Mouse (Mus musculus): Measurements from ENCODE around the gene Slc39a11.

Gene Slc39a11

GRCm38 (mm10) chr11:113504459-113505062 is 145.3 kb downstream of the Slc39a11 start:
- no peak for DNase-seq

DNA sequence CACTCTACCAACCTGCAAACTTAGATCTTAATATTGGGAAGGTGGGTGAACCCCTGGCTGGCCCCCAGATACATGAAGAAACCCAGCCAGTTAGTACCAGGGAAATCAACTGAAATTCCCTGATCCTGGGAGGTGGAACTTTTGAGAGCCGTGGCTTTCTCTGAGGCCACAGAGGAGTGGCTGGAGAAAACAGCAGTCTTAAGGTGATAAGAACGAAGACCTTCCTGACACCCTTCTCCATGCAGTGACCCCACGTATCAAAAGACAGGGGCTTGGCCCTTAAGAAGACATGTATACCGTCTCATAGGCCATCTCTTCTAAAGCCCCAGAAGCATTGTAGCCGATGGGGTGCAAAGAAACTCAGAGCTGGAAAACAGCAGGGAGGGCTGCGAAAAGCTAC is 146.9 kb downstream of the Slc39a11 start:
- DNase-seq: no peak

DNA sequence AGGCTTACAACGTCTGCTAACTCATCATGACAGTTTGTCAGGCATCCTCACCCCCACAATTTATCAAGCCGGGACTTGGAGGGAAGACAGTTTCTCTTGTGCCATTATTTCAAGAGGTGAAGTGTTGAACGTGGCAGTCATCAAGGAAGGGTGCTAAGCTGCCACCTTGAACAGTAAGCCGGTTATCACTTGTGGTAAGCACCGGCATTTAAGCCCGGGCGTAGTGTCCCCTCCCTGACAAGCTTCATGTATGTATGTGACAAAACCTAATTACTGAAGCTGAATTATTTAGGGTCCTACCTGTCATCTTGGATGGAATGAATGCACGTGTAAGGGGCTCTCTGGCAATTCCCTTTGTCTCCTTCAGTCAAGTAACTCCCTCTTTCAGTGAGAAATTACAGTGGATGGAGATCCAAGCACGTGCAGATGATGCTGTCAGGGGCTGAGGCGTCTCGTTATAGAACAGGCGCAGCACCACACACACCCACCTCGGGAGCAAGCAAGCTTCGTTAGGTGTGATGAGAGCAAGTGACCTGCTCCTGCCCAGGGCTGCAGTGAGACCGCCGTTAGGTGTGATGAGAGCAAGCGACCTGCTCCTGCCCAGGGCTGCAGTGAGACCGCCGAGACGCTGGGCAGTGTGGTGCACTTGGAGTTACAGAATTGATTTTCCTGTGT is 149.1 kb downstream of the Slc39a11 start:
- DNase-seq: no peak

DNA sequence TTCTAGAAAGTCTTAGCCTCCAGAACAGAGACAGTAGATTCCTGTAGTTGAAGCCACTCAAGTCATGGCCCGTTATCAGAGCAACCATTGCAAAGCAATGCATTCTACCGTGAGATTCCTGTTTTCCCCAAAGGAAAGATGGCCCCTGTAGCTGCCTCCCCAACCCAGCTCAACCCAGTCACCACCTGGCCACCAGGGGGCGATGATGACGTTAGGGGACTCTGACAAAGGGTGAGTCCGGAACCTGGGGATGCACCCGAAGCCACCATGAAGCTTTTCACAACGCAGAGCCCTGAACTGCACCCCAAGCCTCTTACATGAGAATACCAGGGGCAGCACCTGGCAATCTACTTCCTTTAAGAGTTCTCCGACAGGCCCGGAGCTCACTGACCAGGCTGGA is 151.0 kb downstream of the Slc39a11 start:
- no peak for DNase-seq

DNA sequence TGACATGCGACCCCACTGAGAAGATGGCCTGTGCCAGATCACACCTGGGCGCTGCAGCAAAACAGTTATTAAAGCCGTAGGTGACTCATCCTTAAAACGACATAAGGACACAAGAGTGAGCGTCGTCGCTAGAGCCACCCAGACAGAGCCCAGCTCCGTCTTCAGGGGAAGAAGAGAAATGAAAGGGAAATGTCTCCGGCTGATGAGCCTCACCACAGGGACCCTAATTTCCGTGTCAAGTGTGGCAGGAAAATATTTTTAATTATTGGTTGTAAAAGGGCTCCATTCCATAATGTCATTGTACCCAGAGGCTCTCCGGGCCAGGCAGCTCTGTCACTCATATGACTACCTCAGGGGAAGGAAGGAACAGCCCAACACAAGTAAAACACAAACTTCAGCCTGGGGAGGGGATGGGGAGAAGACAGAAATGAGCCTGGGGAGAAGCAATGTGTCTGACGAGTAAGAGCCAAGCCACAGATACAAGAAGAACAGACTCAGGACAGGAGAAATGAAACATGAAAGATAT is 155.8 kb downstream of the Slc39a11 start:
- no peak for DNase-seq

- no peak for DNase-seq
Measured at GRCm38 (mm10) chr11:113490530-113491520, 159.1 kb downstream of the Slc39a11 start.

- no peak for DNase-seq
Measured at GRCm38 (mm10) chr11:113487603-113488335, 162.1 kb downstream of the Slc39a11 start.

DNA sequence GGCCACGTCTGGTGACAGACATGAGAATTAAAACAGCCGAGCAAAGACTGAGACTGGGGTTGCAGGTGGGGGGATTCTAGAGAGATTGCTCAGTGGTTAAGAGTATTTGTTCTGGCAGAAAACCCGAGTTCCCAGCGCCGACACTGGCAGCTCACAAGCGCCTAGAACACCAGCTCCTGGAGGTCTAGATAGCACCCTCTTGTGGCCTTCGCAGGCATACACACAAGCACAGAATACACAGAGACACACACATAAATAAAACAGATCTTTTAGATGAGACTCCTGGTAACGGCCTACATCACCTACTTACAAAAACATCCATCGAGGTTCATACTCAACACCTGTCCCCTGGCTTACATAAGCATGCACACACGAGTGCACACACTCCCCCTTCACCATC is 165.8 kb downstream of the Slc39a11 start:
- DNase-seq: no peak

- DNase-seq: peak; percentile 35
Measured at GRCm38 (mm10) chr11:113477550-113477949, 172.3 kb downstream of the Slc39a11 start.

DNA sequence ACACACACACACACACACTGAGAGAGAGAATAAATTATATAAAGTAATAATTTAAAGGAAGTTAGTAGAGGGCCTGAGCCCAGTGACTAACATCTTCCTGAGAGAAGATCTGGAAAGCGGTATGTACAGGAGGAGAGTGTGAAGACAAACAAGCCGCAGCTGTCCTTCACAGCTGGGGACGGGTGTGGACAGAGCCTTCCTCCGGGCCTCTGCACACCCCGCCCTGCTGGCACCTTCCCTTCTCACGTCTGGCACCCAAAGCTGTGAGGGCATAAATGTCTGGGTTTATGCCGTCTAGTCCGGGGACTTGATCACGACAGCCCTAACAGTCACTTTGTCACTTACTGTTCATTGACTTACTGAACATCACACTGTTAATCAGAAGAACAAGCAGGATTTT is 173.2 kb downstream of the Slc39a11 start:
- DNase-seq: no peak

DNA sequence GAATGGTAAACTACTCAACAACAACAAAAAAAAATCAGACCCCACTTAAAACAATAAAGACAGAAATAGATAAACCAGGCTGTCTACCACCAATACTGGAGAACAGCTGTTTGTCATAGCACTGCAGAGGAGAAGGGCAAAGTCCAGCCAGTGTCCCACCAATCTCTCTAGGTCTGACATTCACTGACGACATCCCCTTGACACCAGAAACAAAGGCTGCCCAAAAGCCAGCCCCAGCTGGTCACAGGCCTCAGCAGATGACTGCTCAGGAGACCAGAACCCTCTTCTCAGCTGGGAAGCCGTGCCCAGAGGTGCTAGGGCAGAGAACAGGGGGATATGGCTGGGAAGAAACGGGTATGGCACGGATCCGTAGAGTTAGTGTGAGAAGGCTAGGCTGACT is 174.4 kb downstream of the Slc39a11 start:
- DNase-seq: no peak

- DNase-seq: no peak
Measured at GRCm38 (mm10) chr11:113473998-113474534, 175.8 kb downstream of the Slc39a11 start.

DNA sequence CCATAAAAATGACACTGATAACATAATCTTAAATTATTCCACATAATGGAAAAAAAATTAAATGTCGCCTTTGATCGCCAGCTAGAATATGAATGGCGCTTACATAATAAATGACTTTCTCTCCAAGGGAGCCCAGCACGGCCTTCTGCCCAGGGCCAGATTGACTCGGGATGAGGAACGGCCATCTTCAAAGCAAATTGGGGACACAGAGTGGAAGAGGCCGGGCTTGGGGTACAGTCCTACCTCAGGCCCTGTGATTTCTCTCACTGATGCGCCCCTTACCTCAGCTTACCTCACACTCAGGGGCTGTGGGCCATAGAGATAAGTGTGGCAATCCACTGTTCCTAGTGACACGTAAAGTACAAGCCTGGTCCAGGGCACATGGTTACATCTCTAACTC is 177.9 kb downstream of the Slc39a11 start:
- no peak for DNase-seq

DNA sequence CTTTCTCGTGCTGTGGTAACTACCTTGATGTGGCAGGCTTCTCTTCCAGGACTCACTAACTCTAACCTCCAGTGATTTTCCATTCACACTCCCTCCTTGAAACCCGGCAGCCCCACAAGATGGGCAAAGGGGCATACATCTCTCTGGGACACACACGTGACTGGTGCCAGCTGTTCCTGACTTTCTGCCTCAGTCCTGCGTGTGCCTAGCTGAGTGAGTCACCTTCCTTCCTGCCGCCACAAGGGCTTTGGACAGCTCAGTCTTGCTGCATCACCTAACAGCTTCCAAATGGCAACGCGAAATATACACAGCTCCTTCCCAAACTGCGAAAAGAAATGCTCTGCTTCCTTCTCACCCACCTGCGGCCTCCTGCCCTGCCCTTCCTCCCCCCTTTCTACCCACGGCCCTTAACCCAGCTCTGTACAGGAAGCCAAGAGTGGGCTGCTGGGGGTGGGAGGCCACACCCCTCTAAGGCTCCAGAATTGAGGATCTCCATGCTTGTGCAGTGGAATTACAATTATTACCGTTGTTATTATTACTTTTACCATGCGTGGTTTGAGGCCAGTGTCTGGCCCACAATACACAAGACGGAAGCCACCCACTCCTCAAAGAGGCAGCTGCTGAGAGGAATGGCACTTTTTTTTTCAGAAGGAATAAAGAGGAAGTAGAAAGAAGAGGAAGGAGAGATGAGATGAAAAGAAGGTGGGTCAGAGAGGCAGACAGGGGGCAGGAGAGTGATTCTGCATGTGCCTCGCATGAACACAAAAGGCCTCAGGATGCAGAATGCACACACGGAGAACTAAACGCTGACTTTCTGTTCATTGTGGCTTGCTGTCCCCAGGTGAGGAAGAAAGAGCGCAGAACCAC is 179.7 kb downstream of the Slc39a11 start:
- no peak for DNase-seq

- DNase-seq: no peak
Measured at GRCm38 (mm10) chr11:113468016-113468415, 181.9 kb downstream of the Slc39a11 start.

DNA sequence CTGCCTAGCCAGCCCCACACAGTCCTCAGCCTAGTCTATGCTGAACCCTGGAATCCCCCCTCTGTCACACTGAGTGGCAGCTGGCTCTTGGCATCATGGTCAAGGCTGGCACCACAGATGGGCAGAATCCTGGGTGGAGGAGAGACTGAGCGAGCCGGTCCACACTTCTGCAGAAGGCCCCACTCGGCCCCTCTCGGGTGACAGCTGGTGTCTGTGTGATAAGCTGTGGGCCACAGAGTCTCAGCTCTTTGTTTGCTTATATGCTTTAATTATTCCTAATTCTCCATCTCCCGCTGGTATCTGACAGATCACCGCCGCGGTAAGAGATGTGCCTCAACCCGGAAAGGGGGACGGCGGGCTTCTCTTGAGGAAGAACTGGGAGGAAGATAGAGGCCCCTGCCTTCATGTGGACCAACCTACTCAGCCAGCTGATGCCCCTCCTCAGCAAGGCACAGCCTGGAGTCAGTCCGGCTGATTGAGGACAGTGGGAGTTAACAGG is 182.5 kb downstream of the Slc39a11 start:
- DNase-seq: no peak

GRCm38 (mm10) chr11:113460118-113460517 is 189.8 kb downstream of the Slc39a11 start:
- no peak for DNase-seq

DNA sequence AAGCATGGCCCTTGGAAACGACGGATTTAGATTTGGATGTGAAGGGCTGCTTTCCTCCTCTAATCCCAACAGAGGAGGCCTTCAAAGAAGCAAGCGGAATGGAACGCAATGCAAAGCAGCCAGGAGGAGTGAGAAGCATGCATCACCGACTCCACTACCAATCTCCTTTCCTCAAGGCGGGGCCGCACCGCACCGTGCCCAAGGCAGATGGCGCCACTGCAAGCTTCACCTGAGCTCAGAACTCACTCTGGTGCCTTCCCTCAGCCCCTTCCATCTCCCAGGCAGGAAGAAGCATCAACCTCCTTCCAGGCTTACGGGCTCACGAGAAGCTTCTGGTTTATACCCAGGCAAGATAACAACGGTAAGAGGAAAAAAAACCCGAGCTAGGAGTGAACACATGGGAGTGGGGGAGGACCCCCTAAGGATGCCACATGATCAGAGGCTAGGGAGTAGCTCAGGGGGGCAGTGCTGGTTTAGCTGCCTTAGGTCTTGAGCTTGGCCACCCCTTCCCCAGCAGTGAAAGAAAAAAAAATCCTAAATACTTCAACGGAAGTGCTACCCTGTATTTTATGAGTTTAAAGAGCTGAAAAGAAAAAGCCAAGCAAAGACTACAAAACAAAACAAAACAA is 191.2 kb downstream of the Slc39a11 start:
- DNase-seq: no peak

DNA sequence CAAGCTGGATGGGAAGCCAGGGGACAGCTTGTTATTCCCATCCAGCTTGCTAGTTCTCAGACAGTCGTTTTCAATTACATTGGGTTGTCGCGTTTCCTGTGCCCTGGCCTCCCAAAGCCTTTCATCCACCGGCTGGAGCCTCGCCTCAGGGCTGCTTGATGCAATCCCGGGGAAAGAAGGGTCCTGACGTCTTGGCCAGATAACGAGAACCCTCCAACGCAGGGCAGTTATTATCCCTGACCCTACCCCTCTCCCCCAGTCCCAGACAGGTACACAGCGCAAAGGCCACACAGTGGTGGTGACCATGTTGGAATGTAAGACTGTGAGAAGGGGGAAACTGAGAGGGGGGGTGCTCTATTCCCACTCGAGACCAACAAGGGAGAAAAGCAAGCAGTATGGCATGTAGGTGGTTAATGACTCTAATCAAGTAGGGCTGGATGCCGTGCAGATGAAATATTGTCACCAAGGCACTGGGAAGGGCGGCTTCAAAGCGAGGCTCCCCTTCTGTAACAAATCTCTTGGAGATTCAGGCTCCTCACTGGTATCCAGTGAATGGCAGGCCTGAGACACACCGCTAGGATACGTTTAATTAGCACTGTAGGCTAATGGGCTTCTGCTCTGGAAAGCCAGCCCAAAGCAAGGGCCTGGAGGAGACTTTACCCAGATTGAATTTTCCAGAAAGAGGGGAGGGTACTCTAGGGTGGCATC is 196.9 kb downstream of the Slc39a11 start:
- DNase-seq: no peak

DNA sequence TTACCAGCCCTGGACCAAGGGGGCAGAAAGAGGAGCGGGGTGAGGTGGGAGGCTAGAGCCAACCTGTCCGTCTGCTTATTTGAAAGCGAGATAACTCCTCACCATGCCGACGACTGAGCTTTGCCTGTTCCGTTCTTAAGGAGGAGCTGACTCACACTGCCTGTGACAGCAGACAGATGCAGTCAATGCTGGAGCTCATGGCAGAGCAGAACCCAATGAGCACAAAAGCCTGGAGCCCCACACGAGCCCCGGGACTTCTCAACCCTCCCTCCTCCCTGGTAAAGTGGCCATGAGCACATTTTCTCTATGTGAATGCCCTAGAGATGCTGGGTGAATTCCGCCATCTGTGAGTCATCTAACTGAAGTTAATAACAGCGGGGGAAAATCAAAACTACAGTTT is 198.6 kb downstream of the Slc39a11 start:
- peak; percentile 42 for DNase-seq

All from layer of hippocampus, adult 9-11 months (tissue).